Mouse (Mus musculus) right cerebral cortex, postnatal 4 days (tissue): ENCODE measurements around the gene Ctnnd2.

Source experiments
- DNase-seq: peaks from one replicate; pipeline ENCODE4 v3.0.0-alpha.2; 2022

The Ctnnd2 gene

GRCm38 (mm10) chr15:31006050-31006824 lies 833.8 kb downstream of the Ctnnd2 start:
- no peak for DNase-seq

GRCm38 (mm10) chr15:31006825-31007157 lies 834.4 kb downstream of the Ctnnd2 start:
- no peak for DNase-seq

- DNase-seq, result no peak
Measured at GRCm38 (mm10) chr15:31008594-31008993, 836.2 kb downstream of the Ctnnd2 start.

- no peak for DNase-seq
Measured at GRCm38 (mm10) chr15:31020769-31021168, 848.4 kb downstream of the Ctnnd2 start.

- no peak for DNase-seq
Measured at GRCm38 (mm10) chr15:31022012-31022411, 849.6 kb downstream of the Ctnnd2 start.

GRCm38 (mm10) chr15:31022497-31022896 lies 850.1 kb downstream of the Ctnnd2 start:
- no peak for DNase-seq

GRCm38 (mm10) chr15:31023766-31024165 lies 851.4 kb downstream of the Ctnnd2 start:
- DNase-seq, result no peak

GRCm38 (mm10) chr15:31027448-31028230 lies 855.2 kb downstream of the Ctnnd2 start:
- DNase-seq, result no peak

GRCm38 (mm10) chr15:31044983-31045382 lies 872.6 kb downstream of the Ctnnd2 start:
- DNase-seq, result no peak

GRCm38 (mm10) chr15:31051496-31051895 lies 879.1 kb downstream of the Ctnnd2 start:
- no peak for DNase-seq

GRCm38 (mm10) chr15:31056145-31056544 lies 883.8 kb downstream of the Ctnnd2 start:
- no peak for DNase-seq

- no peak for DNase-seq
Measured at GRCm38 (mm10) chr15:31058315-31058714, 885.9 kb downstream of the Ctnnd2 start.

GRCm38 (mm10) chr15:31063734-31064133 lies 891.3 kb downstream of the Ctnnd2 start:
- DNase-seq, result no peak

- peak; percentile 37 for DNase-seq
Measured at GRCm38 (mm10) chr15:31068127-31068526, 895.7 kb downstream of the Ctnnd2 start.

GRCm38 (mm10) chr15:31070311-31070710 lies 897.9 kb downstream of the Ctnnd2 start:
- DNase-seq, result no peak
